Mouse (Mus musculus) liver, embryonic 14.5 days (tissue): ENCODE results near the gene Itga10. TPM values are rescaled to one million over a fixed set of nuclear protein-coding genes. Genes with fewer than 3 reads are reported as not detected.

Experiments
- ATAC-seq: fragments of 200-750 bp; cut with Nextera tagmentation; 2 replicates; pipeline ENCODE4 v1.8.0; 2017; ENCODE audit warnings: moderate number of reproducible peaks, mild to moderate bottlenecking, moderate library complexity; ENCODE audit not compliant: insufficient read depth
- DNase-seq, 3 experiments: peaks; one replicate each; pipeline ENCODE4 v3.0.0-alpha.2; 2012 to 2013; ENCODE audit warnings: low read depth in 3 of 3, low spot score in 3 of 3
- H3K27ac ChIP-seq: fragments of 300-500 bp; sonication (generic); 2 replicates; pipeline ENCODE4 v1.5.1; 2014; ENCODE audit warnings: moderate library complexity, mild to moderate bottlenecking, control low read depth, inconsistent platforms
- H3K27me3 ChIP-seq: fragments of 300-500 bp; sonication (generic); 2 replicates; pipeline ENCODE4 v1.6.1; 2014; ENCODE audit warnings: mild to moderate bottlenecking, low read length, moderate library complexity; ENCODE audit not compliant: control insufficient read depth, insufficient read depth
- H3K36me3 ChIP-seq: fragments of 300-500 bp; sonication (generic); replicated peaks from 2 replicates; pipeline ENCODE4 v1.6.1; 2014; ENCODE audit warnings: low read depth; ENCODE audit not compliant: control insufficient read depth, insufficient read depth
- H3K4me1 ChIP-seq, 2 experiments: fragments of 200-500 bp in 1 of 2; fragments of 300-500 bp in 1 of 2; sonication (generic) in 1 of 2; replicated peaks; 2 replicates each; pipeline ENCODE4 v1.6.1; 2012 to 2014; ENCODE audit warnings: antibody characterized with exemption in 1 of 2, inconsistent platforms in 1 of 2, low read length in 1 of 2; ENCODE audit not compliant: control insufficient read depth in 2 of 2, insufficient read depth in 2 of 2
- H3K4me2 ChIP-seq: fragments of 300-500 bp; sonication (generic); 2 replicates; pipeline ENCODE4 v1.6.1; 2014; ENCODE audit warnings: low read depth, mild to moderate bottlenecking, control low read depth, moderate library complexity
- H3K4me3 ChIP-seq, 2 experiments: fragments of 200-500 bp in 1 of 2; fragments of 300-500 bp in 1 of 2; sonication (generic) in 1 of 2; 2 replicates each; pipeline ENCODE4 v1.5.1; 2012 to 2014; ENCODE audit warnings: low read depth in 2 of 2, low read length in 2 of 2, mild to moderate bottlenecking in 2 of 2, control low read depth in 1 of 2, inconsistent platforms in 1 of 2, moderate library complexity in 1 of 2; ENCODE audit not compliant: insufficient read depth in 1 of 2
- H3K9ac ChIP-seq: fragments of 300-500 bp; sonication (generic); replicated peaks from 2 replicates; pipeline ENCODE4 v1.6.1; 2014; ENCODE audit warnings: mild to moderate bottlenecking, control low read depth, moderate library complexity
- H3K9me3 ChIP-seq: fragments of 300-500 bp; sonication (generic); 2 replicates; pipeline ENCODE4 v1.6.1; 2016; ENCODE audit warnings: low read length, mixed read lengths; ENCODE audit not compliant: control insufficient read depth
- CTCF ChIP-seq: IDR thresholded peaks from 2 replicates; pipeline ENCODE4 v1.5.1; 2016; ENCODE audit warnings: antibody characterized with exemption, low read depth, control low read depth
- EP300 ChIP-seq: IDR thresholded peaks from 2 replicates; pipeline ENCODE4 v1.6.1; 2016; ENCODE audit warnings: antibody characterized with exemption, low read depth
- WGBS: fragments of 180-500 bp; shearing (Covaris S2); extraction: QIAGEN DNeasy Blood & Tissue Kit; methylation state at CpG from one replicate; pipeline ENCODE4 v1.1.7; 2014; ENCODE audit not compliant: insufficient replicate concordance; 5-methylcytosine and 5-hydroxymethylcytosine counted together
- polyA plus RNA-seq, 2 experiments: library from polyadenylated mRNA; depleted of rRNA in 1 of 2; stranded (reverse) in 1 of 2; unstranded in 1 of 2; fragments of >200 nt; fragmentation: Nextera tagmentation in 1 of 2; extraction: Ambion mirVana in 1 of 2; gene quantifications; 2 replicates each; pipeline versions ENCODE4 v1.2.1 to v1.2.3; 2012 to 2014

Itga10 gene
- polyA plus RNA-seq, 2 experiments: 0.05 to 0.47 TPM

- H3K27me3 ChIP-seq: peaks cover 79% of the 10 kb centered on the region
- 4% methylated on average over 54 of the region's 54 CpGs for WGBS
- H3K9ac ChIP-seq: no peak overlapping the region
- TF ChIP-seq EP300 (no peak), CTCF (no peak)
- H3K4me3 ChIP-seq: peak overlapping the region; percentile 10 to 35; a peak in 3 of 4 replicates
- peak overlapping the region; percentile 57 for H3K4me2 ChIP-seq
- no peaks in the 10 kb centered on the region for H3K9me3 ChIP-seq
- no peaks in the 10 kb centered on the region for H3K36me3 ChIP-seq
- no peak overlapping the region for H3K27ac ChIP-seq
- no peaks in the 10 kb centered on the region; a peak in 1 of 4 replicates for H3K4me1 ChIP-seq
- DNase-seq (no peak), ATAC-seq (no peak)
Observed at GRCm38 (mm10) chr3:96598156-96599068, 47.0 kb upstream of the Itga10 start.

- H3K9ac ChIP-seq: no peak overlapping the region
- no peak for DNase-seq
- H3K4me1 ChIP-seq: no peaks in the 10 kb centered on the region; a peak in 1 of 4 replicates
- no peak for TF ChIP-seq EP300
- no peak for TF ChIP-seq CTCF
- H3K27ac ChIP-seq: no peak overlapping the region
- no peak overlapping the region for H3K4me3 ChIP-seq
- H3K4me2 ChIP-seq: no peak overlapping the region
- no peak for ATAC-seq
- H3K9me3 ChIP-seq: no peaks in the 10 kb centered on the region
- no peaks in the 10 kb centered on the region for H3K36me3 ChIP-seq
- peaks cover 79% of the 10 kb centered on the region for H3K27me3 ChIP-seq
- WGBS: 40% methylated on average over 8 of the region's 8 CpGs
Observed at GRCm38 (mm10) chr3:96599069-96599393, 46.4 kb upstream of the Itga10 start.

GRCm38 (mm10) chr3:96599411-96599810 is 46.0 kb upstream of the Itga10 start:
- H3K4me3 ChIP-seq: no peak overlapping the region
- WGBS: 65% methylated on average over 3 of the region's 3 CpGs
- no peaks in the 10 kb centered on the region; a peak in 1 of 4 replicates for H3K4me1 ChIP-seq
- ATAC-seq (no peak), DNase-seq (no peak)
- no peak overlapping the region for H3K9ac ChIP-seq
- TF ChIP-seq CTCF (no peak), EP300 (no peak)
- peaks cover 79% of the 10 kb centered on the region for H3K27me3 ChIP-seq
- no peaks in the 10 kb centered on the region for H3K9me3 ChIP-seq
- no peaks in the 10 kb centered on the region for H3K36me3 ChIP-seq
- H3K4me2 ChIP-seq: no peak overlapping the region
- H3K27ac ChIP-seq: no peak overlapping the region

- H3K4me1 ChIP-seq: no peaks in the 10 kb centered on the region
- ATAC-seq (peak; percentile 93), DNase-seq (peak; percentile 68 to 77 (median 70))
- no peaks in the 10 kb centered on the region for H3K36me3 ChIP-seq
- H3K4me2 ChIP-seq: peak within 1 kb of the TSS; percentile 77
- no peak within 1 kb of the TSS for H3K27ac ChIP-seq
- TF ChIP-seq CTCF: no peak
- TF ChIP-seq EP300: no peak
- H3K4me3 ChIP-seq: peak within 1 kb of the TSS; percentile 58 to 62
- peaks cover 68% of the 10 kb centered on the region for H3K27me3 ChIP-seq
- H3K9ac ChIP-seq: peak within 1 kb of the TSS; percentile 47
- WGBS: 1% methylated on average over 27 of the region's 27 CpGs
- H3K9me3 ChIP-seq: no peaks in the 10 kb centered on the region
Observed at GRCm38 (mm10) chr3:96600639-96601250, 44.6 kb upstream of the Itga10 start, which contains the start of gene Lix1l. Lix1l (plus strand) TSS chr3:96601149.

GRCm38 (mm10) chr3:96601251-96601787 is 44.1 kb upstream of the Itga10 start:
- Histone ChIP-seq H3K9ac (peak overlapping the region; percentile 47), H3K36me3 (no peaks in the 10 kb centered on the region), H3K4me1 (no peaks in the 10 kb centered on the region), H3K4me3 (peak overlapping the region; percentile 58 to 62), H3K9me3 (no peaks in the 10 kb centered on the region), H3K27ac (no peak overlapping the region), H3K27me3 (peaks cover 62% of the 10 kb centered on the region), H3K4me2 (peak overlapping the region; percentile 77)
- DNase-seq: no peak
- TF ChIP-seq EP300 (no peak), CTCF (no peak)
- WGBS: 1% methylated on average over 36 of the region's 40 CpGs
- peak; percentile 58 for ATAC-seq
